Mouse (Mus musculus): ENCODE measurements around the gene Cybrd1. TPM values are rescaled to one million over a fixed set of nuclear protein-coding genes. Genes with fewer than 3 reads are reported as not detected.

Cybrd1 gene
- polyA plus RNA-seq (2017; shearing (Covaris generic)) = 0.35 TPM

GRCm38 (mm10) chr2:71117797-71118708 is at the start of gene Cybrd1:
Gene Cybrd1 (plus strand): TSS chr2:71117923.

Other genes starting within 250 kb of the Cybrd1 start
- gene Dcaf17, start 62.6 kb upstream of the Cybrd1 start, polyA plus RNA-seq (2017; shearing (Covaris generic)) = 61.1 TPM
- gene Mettl8, start 62.3 kb upstream of the Cybrd1 start, polyA plus RNA-seq (2017; shearing (Covaris generic)) = 28.3 TPM
- 40.2 TPM for gene Dync1i2, start 93.8 kb downstream of the Cybrd1 start, polyA plus RNA-seq (2017; shearing (Covaris generic))
- 105 TPM for gene Slc25a12, start 249.8 kb downstream of the Cybrd1 start, polyA plus RNA-seq (2017; shearing (Covaris generic))